Mouse (Mus musculus): ENCODE measurements around the gene Bcdin3d.

DNA sequence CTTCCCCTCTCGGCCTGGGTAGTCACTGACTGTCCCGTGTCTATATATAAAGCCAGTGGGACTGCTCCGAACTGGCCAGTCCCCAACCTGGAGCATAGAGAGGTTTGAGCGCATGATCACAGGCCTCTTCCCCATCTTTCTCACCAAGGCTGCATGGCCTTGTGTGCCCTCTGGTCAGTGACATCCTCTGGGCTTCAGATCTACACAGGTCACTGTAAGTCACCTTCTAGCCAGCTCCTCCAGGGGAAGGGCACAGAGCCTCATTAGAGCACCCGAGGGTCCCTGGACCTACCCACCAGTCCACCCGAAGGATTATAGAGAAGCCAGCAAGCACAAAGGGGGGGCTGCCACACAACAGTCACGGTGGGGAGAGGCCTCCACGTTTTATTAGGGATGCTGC lies 52.9 kb downstream of the Bcdin3d start:
- no peak for TF ChIP-seq HCFC1 (IDR thresholded peaks at IDR 0.05; ENCODE audit: borderline replicate concordance, insufficient read depth, low read length)
- TF ChIP-seq ZNF384 (IDR thresholded peaks at IDR 0.05; ENCODE audit: low read depth, low read length) = no peak
- TF ChIP-seq MAFK (IDR thresholded peaks at IDR 0.05; ENCODE audit: insufficient read depth, low read depth, low read length) = no peak
- no peak for TF ChIP-seq CHD2 (IDR thresholded peaks at IDR 0.05; ENCODE audit: low read depth, low read length)
- no peak for TF ChIP-seq ZC3H11A (IDR thresholded peaks at IDR 0.05; ENCODE audit: borderline replicate concordance, low read depth, low read length)
